Mouse (Mus musculus) CH12.LX (cell line): Measurements from ENCODE around the gene Ikzf1. TPM values are rescaled to one million over a fixed set of nuclear protein-coding genes. Genes with fewer than 3 reads are reported as not detected.
A peak's percentile ranks its signal among the peaks of the same experiment; 100 is the strongest.

Experiments used
- DNase-seq: peaks from one replicate; pipeline ENCODE4 v3.0.0-alpha.2; 2013; ENCODE audit errors: extremely low read depth
- H3K27ac ChIP-seq: 2 replicates; pipeline ENCODE4 v1.5.1; 2012; ENCODE audit warnings: low read depth, mild to moderate bottlenecking, control low read depth, moderate library complexity; ENCODE audit not compliant: insufficient read depth
- H3K27me3 ChIP-seq: replicated peaks from 2 replicates; pipeline ENCODE3; 2012; ENCODE audit warnings: inconsistent platforms
- H3K36me3 ChIP-seq, 2 experiments: replicated peaks in 1 of 2; 2 replicates each; pipeline versions ENCODE3 to v1.6.1; 2012; ENCODE audit warnings: inconsistent platforms in 1 of 2, low read length in 1 of 2, mild to moderate bottlenecking in 1 of 2, mixed read lengths in 1 of 2, moderate library complexity in 1 of 2; ENCODE audit not compliant: control insufficient read depth in 1 of 2, insufficient read depth in 1 of 2
- H3K4me1 ChIP-seq, 2 experiments: 2 replicates each; pipeline ENCODE4 v1.6.1; 2012; ENCODE audit warnings: inconsistent platforms in 1 of 2, moderate library complexity in 1 of 2; ENCODE audit not compliant: insufficient read depth in 2 of 2, control insufficient read depth in 1 of 2
- H3K4me2 ChIP-seq: 2 replicates; pipeline ENCODE4 v1.6.1; 2012; ENCODE audit warnings: low read depth, mild to moderate bottlenecking, control low read depth; ENCODE audit not compliant: poor library complexity, insufficient read depth, severe bottlenecking
- H3K4me3 ChIP-seq, 3 experiments: fragments of 150-350 bp in 1 of 3; sonication (generic) in 1 of 3; replicated peaks in 1 of 3; 2 replicates each; pipeline versions ENCODE3 to v1.5.1; 2011 to 2012; ENCODE audit warnings: low read depth in 2 of 3, low read length in 2 of 3, mild to moderate bottlenecking in 2 of 3, moderate library complexity in 2 of 3, control low read depth in 1 of 3, improper control_type of control experiment in 1 of 3, inconsistent platforms in 1 of 3, mixed read lengths in 1 of 3; ENCODE audit not compliant: poor library complexity in 1 of 3
- H3K79me2 ChIP-seq: replicated peaks from 2 replicates; pipeline ENCODE4 v1.6.1; 2012; ENCODE audit warnings: mild to moderate bottlenecking, moderate library complexity; ENCODE audit not compliant: control insufficient read depth, poor library complexity, insufficient read depth, severe bottlenecking; ENCODE audit errors: extremely low read depth
- H3K9ac ChIP-seq: 2 replicates; pipeline ENCODE4 v1.6.1; 2012; ENCODE audit warnings: low read depth, mild to moderate bottlenecking, control low read depth, moderate library complexity; ENCODE audit not compliant: insufficient read depth
- H3K9me3 ChIP-seq: replicated peaks from 2 replicates; pipeline ENCODE3; 2012; ENCODE audit warnings: low read length, inconsistent platforms, mixed read lengths
- BHLHE40 ChIP-seq: IDR thresholded peaks from 2 replicates; pipeline ENCODE4 v1.6.1; 2011; ENCODE audit warnings: mild to moderate bottlenecking, low read depth, low read length, improper control_type of control experiment
- CHD2 ChIP-seq: IDR thresholded peaks from 2 replicates; pipeline ENCODE4 v1.6.1; 2011; ENCODE audit warnings: low read length, improper control_type of control experiment
- E2F4 ChIP-seq: IDR thresholded peaks from 2 replicates; pipeline ENCODE4 v1.6.1; 2011; ENCODE audit warnings: low read depth, low read length, improper control_type of control experiment; ENCODE audit not compliant: insufficient replicate concordance
- ELF1 ChIP-seq: IDR thresholded peaks from 2 replicates; pipeline ENCODE4 v1.6.1; 2014; ENCODE audit warnings: low read depth, mild to moderate bottlenecking, inconsistent platforms, low read length, improper control_type of control experiment
- ETS1 ChIP-seq: conservative IDR thresholded peaks from 2 replicates; pipeline ENCODE4 v1.6.1; 2012; ENCODE audit warnings: low read depth, mild to moderate bottlenecking, inconsistent platforms, low read length, improper control_type of control experiment, moderate library complexity
- GABPA ChIP-seq: IDR thresholded peaks from 2 replicates; pipeline ENCODE4 v1.6.1; 2012; ENCODE audit warnings: low read depth, low read length, improper control_type of control experiment, inconsistent platforms; ENCODE audit not compliant: insufficient replicate concordance
- HCFC1 ChIP-seq: IDR thresholded peaks from 2 replicates; pipeline ENCODE4 v1.6.1; 2012; ENCODE audit warnings: low read depth, mild to moderate bottlenecking, inconsistent platforms, low read length, improper control_type of control experiment
- IRF4 ChIP-seq: IDR thresholded peaks from 2 replicates; pipeline ENCODE4 v1.6.1; 2014; ENCODE audit warnings: low read depth, mild to moderate bottlenecking, inconsistent platforms, low read length, improper control_type of control experiment
- JUN ChIP-seq: IDR thresholded peaks from 2 replicates; pipeline ENCODE4 v1.6.1; 2011; ENCODE audit warnings: low read depth, mild to moderate bottlenecking, low read length, improper control_type of control experiment, moderate library complexity; ENCODE audit not compliant: insufficient read depth
- MAFK ChIP-seq: IDR thresholded peaks from 2 replicates; pipeline ENCODE4 v1.6.1; 2011; ENCODE audit warnings: low read length, improper control_type of control experiment; ENCODE audit not compliant: insufficient replicate concordance
- MYC ChIP-seq: IDR thresholded peaks from 2 replicates; pipeline ENCODE4 v1.6.1; 2011; ENCODE audit warnings: low read depth, mild to moderate bottlenecking, improper control_type of control experiment, low read length
- PAX5 ChIP-seq: IDR thresholded peaks from 2 replicates; pipeline ENCODE4 v1.6.1; 2012; ENCODE audit warnings: low read length, inconsistent platforms, mixed read lengths
- POLR2A ChIP-seq: IDR thresholded peaks from 2 replicates; pipeline ENCODE4 v1.6.1; 2011; ENCODE audit warnings: low read depth, mild to moderate bottlenecking, improper control_type of control experiment, low read length
- POLR2AphosphoS2 ChIP-seq: IDR thresholded peaks from 2 replicates; pipeline ENCODE4 v1.6.1; 2011; ENCODE audit warnings: low read depth, low read length, improper control_type of control experiment
- RCOR1 ChIP-seq: conservative IDR thresholded peaks from 2 replicates; pipeline ENCODE4 v1.6.1; 2012; ENCODE audit warnings: low read depth, mild to moderate bottlenecking, inconsistent platforms, low read length, improper control_type of control experiment
- SIN3A ChIP-seq: IDR thresholded peaks from 2 replicates; pipeline ENCODE4 v1.6.1; 2012; ENCODE audit warnings: low read length, improper control_type of control experiment, inconsistent platforms
- TBP ChIP-seq: conservative IDR thresholded peaks from 2 replicates; pipeline ENCODE4 v1.6.1; 2011; ENCODE audit warnings: low read depth, low read length, improper control_type of control experiment
- TCF12 ChIP-seq: IDR thresholded peaks from 2 replicates; pipeline ENCODE4 v1.6.1; 2014; ENCODE audit warnings: low read depth, mild to moderate bottlenecking, inconsistent platforms, low read length, improper control_type of control experiment
- USF1 ChIP-seq: IDR thresholded peaks from 2 replicates; pipeline ENCODE4 v1.6.1; 2014; ENCODE audit warnings: low read depth, mild to moderate bottlenecking, inconsistent platforms, low read length, improper control_type of control experiment
- ZC3H11A ChIP-seq: IDR thresholded peaks from 2 replicates; pipeline ENCODE4 v1.6.1; 2012; ENCODE audit warnings: low read depth, mild to moderate bottlenecking, inconsistent platforms, low read length, improper control_type of control experiment
- ZKSCAN1 ChIP-seq: IDR thresholded peaks from 2 replicates; pipeline ENCODE4 v1.6.1; 2012; ENCODE audit warnings: low read depth, inconsistent platforms, low read length, improper control_type of control experiment, borderline replicate concordance
- ZNF384 ChIP-seq: IDR thresholded peaks from 2 replicates; pipeline ENCODE4 v1.6.1; 2012; ENCODE audit warnings: low read depth, low read length, improper control_type of control experiment, inconsistent platforms
- dilution Hi-C: fragments of 300-500 bp; cut with MboI; formaldehyde crosslinking; loops from 2 replicates; pipeline ENCODE4 v1.14.3; 2020; ENCODE audit warnings: low sequenced_read_pairs; ENCODE audit not compliant: extremely low pct_unique_long_range_greater_than_20kb, extremely low pct_ligation_motif_present
- in situ Hi-C: fragments of 300-500 bp; cut with MboI; formaldehyde crosslinking; loops from 3 replicates; pipeline ENCODE4 v1.14.3; 2019; ENCODE audit warnings: low sequenced_read_pairs, low pct_ligation_motif_present, low pct_unique_long_range_greater_than_20kb, mixed read lengths
- polyA plus RNA-seq: library from polyadenylated mRNA; unstranded; fragments of >175 nt; gene quantifications from 2 replicates; pipeline ENCODE4 v1.2.1, GENCODE M21; 2012; ENCODE audit warnings: low read depth; ENCODE audit not compliant: insufficient read length
- total RNA-seq, 2 experiments: library from RNA; depleted of rRNA; stranded (reverse); fragments of 300-350 nt in 1 of 2; fragments of >200 nt in 1 of 2; gene quantifications; 2 replicates each; pipeline ENCODE4 v1.2.3; 2012 to 2014

Gene Ikzf1
- total and polyA plus RNA-seq, 3 experiments: 33.1 to 68.7 (median 51.2) TPM

- Histone ChIP-seq H3K27me3 (no peaks in the 10 kb centered on the region), H3K79me2 (peaks cover 56% of the 10 kb centered on the region)
- TF ChIP-seq JUN (no peak), POLR2AphosphoS2 (no peak), ETS1 (no peak), CHD2 (no peak), RCOR1 (no peak), ZNF384 (no peak), IRF4 (no peak), ELF1 (no peak), E2F4 (no peak), MYC (no peak), POLR2A (no peak), PAX5 (no peak), GABPA (no peak), SIN3A (no peak), ZC3H11A (no peak), BHLHE40 (no peak), ZKSCAN1 (no peak), HCFC1 (no peak), TCF12 (no peak)
- TF ChIP-seq, all 38 proteins: peak for 0
- H3K9me3 ChIP-seq: no peaks in the 10 kb centered on the region
- in situ Hi-C loops (loop anchor here (25.0 kb wide), 3 partner anchors 412 to 737 kb away; no protein-coding TSS in a partner anchor), dilution Hi-C loops (loop anchor here (25.0 kb wide), 1 partner anchor 162 kb away; no protein-coding TSS in a partner anchor)
- H3K36me3 ChIP-seq: peaks cover 54 to 84% of the 10 kb centered on the region in 2 experiments
- no peak overlapping the region for H3K4me3 ChIP-seq
- H3K4me1 ChIP-seq: peaks cover 4 to 71% of the 10 kb centered on the region in 2 experiments; a peak in 3 of 4 replicates
- no peak for DNase-seq
- 0 out of 2 replicates have a peak overlapping the region, but pooled peaks have one; percentile 21 for H3K4me2 ChIP-seq
- no peak overlapping the region for H3K27ac ChIP-seq
- H3K9ac ChIP-seq: no peak overlapping the region; the same call in 1 of the 2 replicates
Measured at GRCm38 (mm10) chr11:11800304-11800703, 115.5 kb downstream of the Ikzf1 start.

DNA sequence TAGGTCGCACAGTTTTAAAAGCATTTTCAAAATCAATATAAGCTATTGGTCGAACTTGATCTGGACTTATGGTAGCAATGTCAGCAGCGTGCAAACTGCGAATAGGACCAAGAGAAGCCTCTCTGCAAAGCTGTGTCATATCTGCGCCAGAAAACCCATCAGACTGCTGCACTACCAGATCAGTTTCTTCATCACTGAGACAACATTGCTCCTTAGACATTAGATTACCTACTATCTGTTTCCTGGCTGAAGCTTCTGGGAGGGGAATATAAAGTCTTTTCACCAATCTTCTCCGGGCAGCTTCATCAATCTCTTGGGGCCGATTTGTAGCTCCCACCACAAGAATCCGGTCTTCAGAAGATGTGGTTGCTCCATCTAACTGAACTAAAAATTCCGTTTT is 116.3 kb downstream of the Ikzf1 start:
- H3K36me3 ChIP-seq: peaks cover 53 to 83% of the 10 kb centered on the region in 2 experiments
- peaks cover 7 to 78% of the 10 kb centered on the region in 2 experiments for H3K4me1 ChIP-seq
- peaks cover 63% of the 10 kb centered on the region for H3K79me2 ChIP-seq
- in situ Hi-C loops: loop anchor here (25.0 kb wide), 3 partner anchors 411 to 736 kb away; no protein-coding TSS in a partner anchor
- H3K4me3 ChIP-seq: no peak overlapping the region
- no peak overlapping the region for H3K27ac ChIP-seq
- H3K27me3 ChIP-seq: no peaks in the 10 kb centered on the region
- H3K9ac ChIP-seq: peak overlapping the region; percentile 39; the same call in 1 of the 2 replicates
- H3K4me2 ChIP-seq: peak overlapping the region; percentile 34; the same call in 1 of the 2 replicates
- no peaks in the 10 kb centered on the region for H3K9me3 ChIP-seq
- no peak for DNase-seq
- dilution Hi-C loops: loop anchor here (25.0 kb wide), 1 partner anchor 161 kb away; no protein-coding TSS in a partner anchor
- no peak for TF ChIP-seq E2F4
- TF ChIP-seq ZNF384: no peak
- no peak for TF ChIP-seq MAFK
- no peak for TF ChIP-seq HCFC1
- TF ChIP-seq USF1: no peak
- TF ChIP-seq IRF4: no peak
- TF ChIP-seq TBP: no peak
- TF ChIP-seq, all 38 proteins: peak for 0
